Mouse (Mus musculus): ENCODE measurements around the gene Fam19a4.

- TF ChIP-seq CTCF (IDR thresholded peaks at IDR 0.05; ENCODE audit: low read depth) (peak; percentile 50), EP300 (IDR thresholded peaks at IDR 0.05; ENCODE audit: low read depth) (no peak)
Observed at GRCm38 (mm10) chr6:97027110-97027677, 33.0 kb downstream of the Fam19a4 start.

Data from heart, postnatal 0 days (tissue).